Mouse (Mus musculus) liver, postnatal 0 days (tissue): ENCODE results near the gene Usp36.

Experiments
- CTCF ChIP-seq: sonication (generic); IDR thresholded peaks from 2 replicates; pipeline ENCODE4 v1.5.1; 2016; ENCODE audit warnings: antibody characterized with exemption, low read depth
- EP300 ChIP-seq: IDR thresholded peaks from 2 replicates; pipeline ENCODE4 v1.6.1; 2016; ENCODE audit warnings: antibody characterized with exemption, low read depth, mild to moderate bottlenecking

GRCm38 (mm10) chr11:118210116-118210515 is 79.9 kb downstream of the Usp36 start:
- TF ChIP-seq CTCF (no peak), EP300 (no peak)
